ENCODE assay signal across 26 mouse cellular contexts in the genomic region with DNA sequence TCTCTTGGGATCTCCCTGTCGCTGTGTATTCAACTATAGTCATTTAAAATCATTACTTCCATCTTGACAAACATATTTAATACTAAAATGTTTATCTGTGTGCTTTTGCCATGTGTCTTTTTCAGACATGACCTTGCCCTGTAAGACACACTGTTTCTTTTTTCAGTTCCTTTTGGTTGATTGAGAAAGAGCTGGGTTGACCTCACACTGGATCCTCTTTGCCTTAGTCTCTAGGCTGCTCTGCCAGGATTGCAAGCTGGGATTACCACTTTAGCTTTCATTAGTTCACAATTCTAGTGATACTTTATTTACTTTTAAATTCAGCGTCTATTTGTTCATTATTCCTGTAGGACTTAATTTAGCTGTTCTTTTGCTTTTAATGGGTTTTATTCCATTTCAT. TPM values are rescaled to one million over a fixed set of nuclear protein-coding genes. Genes with fewer than 3 reads are reported as not detected.
DNase-seq lines count a peak whose midpoint lies in the region; ATAC-seq lines count a peak whose summit lies in the region.
"Had no signal": no experiment of that assay in that cellular context is flagged by ENCODE, and none has a peak within 500 bp of the region (broad histone marks: within the 10 kb centered on the region; RNA-seq: fewer than 3 reads in every experiment).

No protein-coding gene starts in this region.

- no peaks in the 10 kb centered on the region for H3K9me3 ChIP-seq in kidney, embryonic 15.5 days (replicated peaks)
- H3K9me3 ChIP-seq: embryonic facial prominence, embryonic 13.5 days; embryonic facial prominence, embryonic 15.5 days; forebrain, embryonic 10.5 days; forebrain, embryonic 12.5 days had no signal

- no peaks in the 10 kb centered on the region for H3K27me3 ChIP-seq in kidney, embryonic 15.5 days
- H3K27me3 ChIP-seq: embryonic facial prominence, embryonic 13.5 days; embryonic facial prominence, embryonic 15.5 days; forebrain, embryonic 12.5 days had no signal

- no peak overlapping the region for H3K27ac ChIP-seq in kidney, embryonic 15.5 days
- H3K27ac ChIP-seq: embryonic facial prominence, embryonic 13.5 days; embryonic facial prominence, embryonic 15.5 days; forebrain, embryonic 10.5 days; forebrain, embryonic 12.5 days had no signal

- no peak overlapping the region for H3K4me3 ChIP-seq in kidney, embryonic 15.5 days (replicated peaks)
- H3K4me3 ChIP-seq: embryonic facial prominence, embryonic 13.5 days; embryonic facial prominence, embryonic 15.5 days; erythroblast, embryonic 14.5 days; forebrain, embryonic 10.5 days; forebrain, embryonic 12.5 days had no signal

- ATAC-seq in granulocyte monocyte progenitor cell, adult 5-6 weeks (replicated peaks; ENCODE audit: poor library complexity, severe bottlenecking): peak; percentile 82
- peak; percentile 77 for ATAC-seq in megakaryocyte, adult 5-6 weeks (ENCODE audit: poor library complexity, severe bottlenecking)
- no peak for ATAC-seq in kidney, embryonic 15.5 days (replicated peaks; ENCODE audit: low FRiP score)
- ATAC-seq: forebrain, embryonic 14.5 days; forebrain, embryonic 16.5 days had no signal

- no peak overlapping the region for H3K9ac ChIP-seq in kidney, embryonic 15.5 days
- H3K9ac ChIP-seq: embryonic facial prominence, embryonic 13.5 days; embryonic facial prominence, embryonic 15.5 days; forebrain, embryonic 12.5 days had no signal

- 83% methylated on average over 2 of the region's 2 CpGs for whole genome bisulfite sequencing in kidney, embryonic 15.5 days

- intact Hi-C loops in heart, postnatal 10 days (cut with DNase I): no loop called here

- DNase-seq in adipocyte (ENCODE audit: low spot score): peak; percentile 32
- DNase-seq in heart, postnatal 10 days: no peak
- no peak for DNase-seq in heart, adult 11 months
- DNase-seq: adrenal gland, postnatal 10 days; adrenal gland, postnatal 25 days; cerebellum, adult 11 months; cerebellum, adult 18-20 months; cerebellum, adult 8-10 months; cerebellum, adult 9-11 months; cerebellum, postnatal 14 days; cerebellum, postnatal 36 days; embryo, embryonic 11 days had no signal

- no peak overlapping the region for H3K4me2 ChIP-seq in kidney, embryonic 15.5 days
- H3K4me2 ChIP-seq: embryonic facial prominence, embryonic 13.5 days; embryonic facial prominence, embryonic 15.5 days; forebrain, embryonic 12.5 days had no signal

- no peaks in the 10 kb centered on the region for H3K4me1 ChIP-seq in kidney, embryonic 15.5 days
- H3K4me1 ChIP-seq: embryonic facial prominence, embryonic 13.5 days; embryonic facial prominence, embryonic 15.5 days; forebrain, embryonic 10.5 days; forebrain, embryonic 12.5 days had no signal

- no peaks in the 10 kb centered on the region for H3K36me3 ChIP-seq in kidney, embryonic 15.5 days
- H3K36me3 ChIP-seq: embryonic facial prominence, embryonic 13.5 days; embryonic facial prominence, embryonic 15.5 days; forebrain, embryonic 10.5 days; forebrain, embryonic 12.5 days had no signal

RNA-seq across cellular contexts. Expression of a gene that starts 7.2 kb away (rescaled TPM):
- not detected in 2 replicates for total RNA-seq in granulocyte monocyte progenitor cell, adult 5-6 weeks (2014; fragmentation: Nextera tagmentation)
- total RNA-seq in granulocyte monocyte progenitor cell, adult 5-6 weeks (2017): not detected in 2 replicates
- total RNA-seq in megakaryocyte, adult 5-6 weeks (2015): 0.36 and 0.48 TPM in 2 replicates
- 0.45 and 0.66 TPM in 2 replicates for total RNA-seq in megakaryocyte, adult 5-6 weeks (2017)
- total RNA-seq in heart, postnatal 10 days (2021): under 1 TPM; 0.10 to 0.60 TPM
- not detected in 2 replicates for polyA plus RNA-seq in kidney, embryonic 15.5 days (2015; fragmentation: Nextera tagmentation; extraction: Ambion mirVana)
- total RNA-seq: adrenal gland, postnatal 25 days; adrenal gland, postnatal 4 days; MEL had no signal
- polyA plus RNA-seq: brain, embryonic 14.5 days; C2C12; embryonic facial prominence, embryonic 13.5 days; embryonic facial prominence, embryonic 15.5 days; erythroblast, embryonic 14.5 days; forebrain, embryonic 10.5 days; forebrain, embryonic 12.5 days; forebrain, embryonic 14.5 days; forebrain, embryonic 16.5 days had no signal
